Mouse (Mus musculus): ENCODE measurements around the gene Hoxd11.

The Hoxd11 gene

GRCm38 (mm10) chr2:74678891-74679595, at the start of gene Hoxd11:
Gene Hoxd11, plus strand, starts transcription at chr2:74679557.
- in situ Hi-C loops (cut with MseI, MboI): no loop called here

GRCm38 (mm10) chr2:74635412-74635811, 43.9 kb upstream of the Hoxd11 start:
- in situ Hi-C loops (cut with MseI, MboI): no loop called here

GRCm38 (mm10) chr2:74642431-74642830, 36.9 kb upstream of the Hoxd11 start:
- in situ Hi-C loops (cut with MseI, MboI): no loop called here

GRCm38 (mm10) chr2:74645631-74646030, 33.7 kb upstream of the Hoxd11 start:
- in situ Hi-C loops (cut with MseI, MboI): no loop called here

GRCm38 (mm10) chr2:74647082-74647864, 32.1 kb upstream of the Hoxd11 start:
- in situ Hi-C loops (cut with MseI, MboI): no loop called here

- in situ Hi-C loops (cut with MseI, MboI): loop anchor here (10.0 kb wide), 1 partner anchor 588 kb away; no protein-coding TSS in a partner anchor
Observed at GRCm38 (mm10) chr2:74652996-74653340, 26.4 kb upstream of the Hoxd11 start.

- in situ Hi-C loops (cut with MseI, MboI): loop anchor here (10.0 kb wide), 1 partner anchor 589 kb away; no protein-coding TSS in a partner anchor
Observed at GRCm38 (mm10) chr2:74653781-74654535, 25.4 kb upstream of the Hoxd11 start.

- in situ Hi-C loops (cut with MseI, MboI): loop anchor here (10.0 kb wide), 1 partner anchor 590 kb away; no protein-coding TSS in a partner anchor
Observed at GRCm38 (mm10) chr2:74654743-74655419, 24.5 kb upstream of the Hoxd11 start.

- in situ Hi-C loops (cut with MseI, MboI): loop anchor here (10.0 kb wide), 1 partner anchor 591 kb away; no protein-coding TSS in a partner anchor
Observed at GRCm38 (mm10) chr2:74655420-74655781, 24.0 kb upstream of the Hoxd11 start.

GRCm38 (mm10) chr2:74655821-74656631, 23.3 kb upstream of the Hoxd11 start:
- in situ Hi-C loops (cut with MseI, MboI): loop anchor here (10.0 kb wide), 1 partner anchor 591 kb away; no protein-coding TSS in a partner anchor

- in situ Hi-C loops (cut with MseI, MboI): loop anchor here (10.0 kb wide), 1 partner anchor 592 kb away; no protein-coding TSS in a partner anchor
Observed at GRCm38 (mm10) chr2:74656632-74657021, 22.7 kb upstream of the Hoxd11 start.

- in situ Hi-C loops (cut with MseI, MboI): loop anchor here (10.0 kb wide), 1 partner anchor 593 kb away; no protein-coding TSS in a partner anchor
Observed at GRCm38 (mm10) chr2:74657251-74658023, 21.9 kb upstream of the Hoxd11 start.

GRCm38 (mm10) chr2:74658024-74658666, 21.2 kb upstream of the Hoxd11 start:
- in situ Hi-C loops (cut with MseI, MboI): loop anchor here (10.0 kb wide), 1 partner anchor 593 kb away; no protein-coding TSS in a partner anchor

GRCm38 (mm10) chr2:74658667-74659371, 20.5 kb upstream of the Hoxd11 start:
- in situ Hi-C loops (cut with MseI, MboI): loop anchor here (10.0 kb wide), 1 partner anchor 594 kb away; no protein-coding TSS in a partner anchor

- in situ Hi-C loops (cut with MseI, MboI): loop anchor here (10.0 kb wide), 3 partner anchors 355 to 595 kb away; no protein-coding TSS in a partner anchor
Observed at GRCm38 (mm10) chr2:74659507-74660005, 19.8 kb upstream of the Hoxd11 start, which contains the start of gene Evx2. Gene Evx2, minus strand, starts transcription at chr2:74659557.

GRCm38 (mm10) chr2:74660421-74661375, 18.7 kb upstream of the Hoxd11 start:
- in situ Hi-C loops (cut with MseI, MboI): loop anchor here (10.0 kb wide), 2 partner anchors 356 to 366 kb away; no protein-coding TSS in a partner anchor

GRCm38 (mm10) chr2:74661685-74662084, 17.7 kb upstream of the Hoxd11 start:
- in situ Hi-C loops (cut with MseI, MboI): loop anchor here (10.0 kb wide), 2 partner anchors 357 to 367 kb away; no protein-coding TSS in a partner anchor

Measured in mouse trophoblast stem cell (cell line).